Mouse (Mus musculus) liver, embryonic 12.5 days (tissue): Measurements from ENCODE around the gene Gm20661. TPM values are rescaled to one million over a fixed set of nuclear protein-coding genes. Genes with fewer than 3 reads are reported as not detected.

Experiments
- ATAC-seq: fragments of 200-750 bp; cut with Nextera tagmentation; 2 replicates; pipeline ENCODE4 v1.8.0; 2017; ENCODE audit warnings: moderate number of reproducible peaks, mild to moderate bottlenecking, moderate library complexity
- H3K27ac ChIP-seq: fragments of 300-500 bp; sonication (generic); 2 replicates; pipeline ENCODE4 v1.5.1; 2016; ENCODE audit warnings: mild to moderate bottlenecking
- H3K27me3 ChIP-seq: fragments of 300-500 bp; sonication (generic); replicated peaks from 2 replicates; pipeline ENCODE4 v1.6.1; 2016; ENCODE audit warnings: mild to moderate bottlenecking, moderate library complexity
- H3K36me3 ChIP-seq: fragments of 300-500 bp; sonication (generic); 2 replicates; pipeline ENCODE4 v1.6.1; 2016; ENCODE audit warnings: mild to moderate bottlenecking, moderate library complexity
- H3K4me1 ChIP-seq: fragments of 300-500 bp; sonication (generic); 2 replicates; pipeline ENCODE4 v1.6.1; 2016
- H3K4me2 ChIP-seq: fragments of 300-500 bp; sonication (generic); 2 replicates; pipeline ENCODE4 v1.6.1; 2016; ENCODE audit warnings: mild to moderate bottlenecking, moderate library complexity
- H3K4me3 ChIP-seq: fragments of 300-500 bp; sonication (generic); 2 replicates; pipeline ENCODE4 v1.5.1; 2016; ENCODE audit warnings: mild to moderate bottlenecking, moderate library complexity
- H3K9ac ChIP-seq: fragments of 300-500 bp; sonication (generic); 2 replicates; pipeline ENCODE4 v1.6.1; 2016; ENCODE audit warnings: mild to moderate bottlenecking, moderate library complexity
- H3K9me3 ChIP-seq: fragments of 300-500 bp; sonication (generic); replicated peaks from 2 replicates; pipeline ENCODE4 v1.6.1; 2016; ENCODE audit warnings: mild to moderate bottlenecking, moderate library complexity
- WGBS: fragments of 180-500 bp; shearing (Covaris S2); methylation state at CpG from one replicate; pipeline ENCODE4 v1.1.7; 2016; ENCODE audit not compliant: insufficient replicate concordance; 5-methylcytosine and 5-hydroxymethylcytosine counted together
- polyA plus RNA-seq: library from polyadenylated mRNA; unstranded; fragments of >200 nt; fragmentation: Nextera tagmentation; extraction: Ambion mirVana; gene quantifications from 2 replicates; pipeline ENCODE4 v1.2.1, GENCODE M21; 2016

Gene Gm20661
- polyA plus RNA-seq, 1 experiment from 2014 or later, result 1.4 TPM

DNA sequence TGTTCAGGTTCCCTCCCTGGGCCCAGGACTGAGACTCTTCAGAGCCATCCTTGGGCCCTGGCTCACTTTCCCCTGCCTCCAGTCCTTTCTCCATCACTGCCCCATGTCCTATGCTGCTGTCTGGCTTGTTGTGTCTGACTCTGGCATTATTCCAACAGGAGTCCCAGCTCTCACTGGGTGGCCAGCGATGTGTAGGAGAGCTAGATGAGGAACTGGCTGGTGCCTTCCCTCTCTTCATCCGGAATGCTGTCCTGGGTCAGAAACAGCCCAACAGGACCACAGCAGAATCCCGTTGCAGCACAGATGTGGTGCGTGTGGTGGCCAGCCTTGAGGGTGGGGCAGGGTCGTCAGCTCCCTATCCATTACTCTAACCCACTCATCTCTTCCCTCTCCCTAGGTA lies 12.5 kb upstream of the Gm20661 start:
- Histone ChIP-seq H3K27me3 (no peaks in the 10 kb centered on the region), H3K4me3 (no peak overlapping the region), H3K4me1 (peaks cover 67% of the 10 kb centered on the region), H3K9me3 (no peaks in the 10 kb centered on the region), H3K4me2 (no peak overlapping the region), H3K27ac (peak overlapping the region; percentile 98), H3K9ac (no peak overlapping the region), H3K36me3 (peaks cover 56% of the 10 kb centered on the region)
- no peak for ATAC-seq
- WGBS, result 85% methylated on average over 5 of the region's 5 CpGs

- H3K36me3 ChIP-seq, result peaks cover 48% of the 10 kb centered on the region
- peak overlapping the region; percentile 64 for H3K9ac ChIP-seq
- ATAC-seq, result peak; percentile 83
- peaks cover 69% of the 10 kb centered on the region for H3K4me1 ChIP-seq
- 23% methylated on average over 8 of the region's 8 CpGs for WGBS
- H3K27me3 ChIP-seq, result no peaks in the 10 kb centered on the region
- peak overlapping the region; percentile 98 for H3K27ac ChIP-seq
- H3K9me3 ChIP-seq, result no peaks in the 10 kb centered on the region
- 0 out of 2 replicates have a peak overlapping the region, but pooled peaks have one; percentile 0 for H3K4me3 ChIP-seq
- H3K4me2 ChIP-seq, result peak overlapping the region; percentile 54
These were observed 10.9 kb upstream of the Gm20661 start for GRCm38 (mm10) chr9:107971690-107972541.

DNA sequence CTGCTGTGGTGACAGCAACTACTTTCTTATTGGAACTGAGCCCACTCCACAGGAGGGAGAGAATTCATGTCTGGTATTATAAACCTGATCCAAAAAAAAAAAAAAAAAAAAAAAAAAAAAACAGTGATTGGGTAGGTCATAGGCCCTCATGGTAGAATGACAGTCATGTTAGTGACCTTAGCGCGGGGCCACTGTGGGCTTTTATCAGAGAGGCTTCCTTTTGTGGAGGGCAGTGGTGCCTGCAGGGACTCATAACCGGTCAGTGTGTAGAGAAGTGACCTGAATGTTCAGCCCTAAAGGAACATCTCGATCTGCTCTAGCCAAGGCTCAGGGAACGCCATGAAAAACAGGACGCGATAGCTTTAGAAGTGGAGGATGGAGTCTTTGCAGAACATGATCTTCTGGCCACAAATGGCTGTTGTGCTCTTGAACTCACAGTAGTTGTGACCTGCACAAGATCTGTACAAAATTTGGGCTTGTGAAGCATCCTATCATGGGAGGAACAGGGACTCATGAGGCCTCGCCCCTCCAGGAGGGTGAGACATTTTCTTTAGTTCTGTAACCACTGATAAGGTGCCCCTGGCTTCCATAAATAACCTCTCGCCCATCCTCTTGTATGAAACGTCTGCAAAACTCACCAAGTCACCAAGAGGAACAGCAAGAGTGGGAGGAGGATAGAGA lies 8.2 kb upstream of the Gm20661 start:
- Histone ChIP-seq H3K9ac (peak overlapping the region; percentile 87), H3K9me3 (no peaks in the 10 kb centered on the region), H3K4me3 (peak overlapping the region; percentile 79), H3K36me3 (peaks cover 50% of the 10 kb centered on the region), H3K4me1 (peaks cover 93% of the 10 kb centered on the region), H3K4me2 (peak overlapping the region; percentile 94), H3K27me3 (no peaks in the 10 kb centered on the region), H3K27ac (peak overlapping the region; percentile 98)
- ATAC-seq, result peak; percentile 82
- 10% methylated on average over 10 of the region's 10 CpGs for WGBS

- WGBS, result 43% methylated on average over 12 of the region's 12 CpGs
- Histone ChIP-seq H3K4me2 (peak within 1 kb of the TSS; percentile 94), H3K9ac (peak within 1 kb of the TSS; percentile 87), H3K27ac (peak within 1 kb of the TSS; percentile 98), H3K4me1 (peaks cover 93% of the 10 kb centered on the region), H3K4me3 (peak within 1 kb of the TSS; percentile 79), H3K27me3 (no peaks in the 10 kb centered on the region), H3K36me3 (peaks cover 50% of the 10 kb centered on the region), H3K9me3 (no peaks in the 10 kb centered on the region)
- ATAC-seq, result peak; percentile 83
These were observed 7.2 kb upstream of the Gm20661 start, which contains the start of gene Uba7 for GRCm38 (mm10) chr9:107975399-107976386. Gene Uba7, plus strand, starts transcription at chr9:107975505.

- H3K4me2 ChIP-seq, result peak overlapping the region; percentile 12; the same call in 1 of the 2 replicates
- ATAC-seq, result no peak
- H3K4me3 ChIP-seq, result no peak overlapping the region
- H3K27ac ChIP-seq, result peak overlapping the region; percentile 98; the same call in 1 of the 2 replicates
- 90% methylated on average over 12 of the region's 12 CpGs for WGBS
- H3K9me3 ChIP-seq, result no peaks in the 10 kb centered on the region
- H3K9ac ChIP-seq, result peak overlapping the region; percentile 17; the same call in 1 of the 2 replicates
- peaks cover 75% of the 10 kb centered on the region for H3K36me3 ChIP-seq
- peaks cover 93% of the 10 kb centered on the region for H3K4me1 ChIP-seq
- no peaks in the 10 kb centered on the region for H3K27me3 ChIP-seq
These were observed 4.0 kb upstream of the Gm20661 start for GRCm38 (mm10) chr9:107978815-107979214.

GRCm38 (mm10) chr9:107981684-107982605 lies 913 bp upstream of the Gm20661 start:
- Histone ChIP-seq H3K27ac (peak overlapping the region; percentile 98), H3K9ac (peak overlapping the region; percentile 93), H3K36me3 (peaks cover 80% of the 10 kb centered on the region), H3K4me3 (peak overlapping the region; percentile 82), H3K27me3 (no peaks in the 10 kb centered on the region), H3K9me3 (no peaks in the 10 kb centered on the region), H3K4me2 (peak overlapping the region; percentile 86), H3K4me1 (peaks cover 88% of the 10 kb centered on the region)
- 34% methylated on average over 7 of the region's 7 CpGs for WGBS
- ATAC-seq, result no peak; the same call in 1 of the 2 replicates

DNA sequence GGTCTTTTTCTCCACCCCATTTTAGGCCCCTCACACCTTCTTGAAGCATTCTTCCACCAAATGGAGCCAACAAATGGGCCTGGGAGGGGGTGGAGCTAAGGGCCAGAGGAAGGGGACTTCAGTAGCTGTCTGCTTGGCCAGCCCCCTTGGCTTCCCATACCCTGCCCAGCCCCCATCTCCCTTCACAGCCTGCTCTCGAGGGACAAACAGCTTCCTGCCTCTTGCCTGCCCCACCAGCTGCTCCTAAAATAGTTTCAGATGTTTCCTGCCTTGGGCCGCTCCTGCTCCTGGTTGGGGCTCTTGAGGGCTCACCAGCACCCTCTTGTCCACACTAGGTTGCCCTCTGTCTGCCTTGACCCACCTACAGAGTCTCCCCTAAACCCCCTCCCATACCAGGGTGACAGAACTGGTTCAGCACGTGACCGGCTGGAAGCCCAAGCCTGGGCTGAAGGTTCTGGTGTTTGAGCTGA lies 598 bp downstream of the Gm20661 start:
- Histone ChIP-seq H3K27me3 (no peaks in the 10 kb centered on the region), H3K4me3 (peak overlapping the region; percentile 82), H3K36me3 (peaks cover 65% of the 10 kb centered on the region), H3K4me2 (peak overlapping the region; percentile 86), H3K9me3 (no peaks in the 10 kb centered on the region), H3K4me1 (peaks cover 87% of the 10 kb centered on the region), H3K9ac (peak overlapping the region; percentile 93), H3K27ac (peak overlapping the region; percentile 98)
- WGBS, result 8% methylated on average over 4 of the region's 4 CpGs
- ATAC-seq, result no peak

DNA sequence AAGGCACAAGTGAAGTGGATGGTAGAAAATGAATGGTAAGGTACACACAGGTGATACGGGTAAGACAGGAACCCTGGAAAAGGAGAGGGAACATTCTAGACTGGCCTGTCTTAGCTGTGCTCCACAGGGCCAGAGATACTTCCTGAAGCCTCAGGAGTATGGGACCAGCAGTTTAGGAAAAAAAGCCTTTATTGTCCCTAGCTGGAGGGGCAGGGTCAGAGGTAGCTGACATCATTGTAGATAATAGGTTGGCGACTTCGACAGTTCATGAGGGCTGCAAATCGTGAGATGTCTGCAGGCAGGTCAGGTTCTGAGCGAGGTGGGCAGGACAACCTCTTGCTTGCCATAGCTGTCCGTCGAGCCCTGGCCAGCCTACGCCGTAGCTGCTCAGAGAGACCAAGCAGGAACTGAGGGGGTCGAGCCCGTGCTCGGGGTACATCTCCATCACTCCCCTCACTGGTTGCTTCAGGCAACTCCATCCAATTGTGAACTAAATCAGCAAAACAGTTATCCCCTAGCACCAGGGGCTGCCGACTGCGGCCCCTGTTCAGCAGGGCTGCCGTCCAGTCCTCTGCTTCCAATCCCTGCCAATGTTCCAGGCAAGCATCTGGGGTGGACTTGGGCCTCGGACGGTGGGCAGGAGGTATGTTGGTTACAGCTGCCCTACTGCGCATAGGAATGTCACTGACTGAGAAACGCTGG lies 1.3 kb downstream of the Gm20661 start:
- Histone ChIP-seq H3K27me3 (no peaks in the 10 kb centered on the region), H3K9me3 (no peaks in the 10 kb centered on the region), H3K4me2 (peak overlapping the region; percentile 86), H3K4me1 (peaks cover 80% of the 10 kb centered on the region), H3K9ac (peak overlapping the region; percentile 93), H3K27ac (peak overlapping the region; percentile 98), H3K36me3 (peaks cover 58% of the 10 kb centered on the region), H3K4me3 (peak overlapping the region; percentile 82)
- ATAC-seq, result no peak
- 25% methylated on average over 19 of the region's 19 CpGs for WGBS

DNA sequence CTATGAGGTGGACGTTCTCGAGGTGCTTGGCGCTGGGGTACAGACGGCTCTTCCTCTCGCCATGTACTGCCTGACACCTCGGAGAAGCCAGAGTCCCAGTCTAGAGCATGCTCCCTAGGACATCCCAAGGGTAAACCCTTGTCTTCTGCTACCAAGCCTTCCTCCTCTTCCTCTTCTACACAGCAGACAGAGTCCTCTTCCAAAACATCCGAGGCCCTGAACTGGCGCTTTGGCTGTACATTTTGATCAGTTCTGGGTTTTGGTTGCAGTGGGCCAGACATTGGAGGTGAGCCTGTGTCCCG lies 1.8 kb downstream of the Gm20661 start:
- Histone ChIP-seq H3K27me3 (no peaks in the 10 kb centered on the region), H3K4me1 (peaks cover 78% of the 10 kb centered on the region), H3K36me3 (peaks cover 53% of the 10 kb centered on the region), H3K9ac (peak overlapping the region; percentile 93), H3K27ac (peak overlapping the region; percentile 98), H3K4me3 (peak overlapping the region; percentile 82), H3K9me3 (no peaks in the 10 kb centered on the region), H3K4me2 (peak overlapping the region; percentile 86)
- ATAC-seq, result no peak
- WGBS, result 17% methylated on average over 9 of the region's 9 CpGs
